Mouse (Mus musculus): ENCODE data around the gene Nadk2.

The Nadk2 gene

DNA sequence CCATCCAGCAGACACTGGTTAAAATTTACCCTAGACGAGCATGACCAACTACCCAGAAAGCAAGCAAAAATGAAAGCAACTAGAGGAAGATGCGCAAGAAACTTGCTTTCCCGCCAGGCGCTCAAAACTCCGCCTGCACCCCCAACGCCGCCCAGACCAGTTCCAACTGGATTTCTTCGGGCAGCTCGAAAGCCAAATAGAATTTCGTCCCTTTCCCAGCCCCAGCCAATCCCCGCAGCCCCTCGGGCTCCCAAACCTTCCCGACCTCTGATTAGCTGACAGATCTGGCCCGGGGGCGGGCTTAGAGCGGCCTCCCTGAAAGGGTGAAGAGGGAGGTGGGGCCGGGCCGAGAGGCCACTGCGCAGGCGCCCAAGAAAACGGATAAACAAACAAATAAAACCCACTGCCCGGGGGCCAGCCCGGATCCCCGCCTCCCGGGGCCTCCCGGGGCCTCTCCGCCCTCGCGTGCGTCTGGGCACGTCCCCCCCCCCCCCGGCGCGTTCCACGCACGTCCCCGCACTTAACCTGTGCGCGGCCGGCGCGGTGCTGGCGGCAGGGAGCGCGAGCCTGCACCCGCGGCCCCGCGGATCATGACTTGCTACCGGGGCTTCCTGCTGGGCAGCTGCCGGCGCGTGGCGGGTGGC, at the start of gene Nadk2:
Nadk2 (plus strand) TSS at position 349 of the 644 bp plus-strand sequence.
- DNase-seq (ENCODE audit: low read depth in 1 of 2, low spot score in 2 of 2), result peak; percentile 93 to 95

DNA sequence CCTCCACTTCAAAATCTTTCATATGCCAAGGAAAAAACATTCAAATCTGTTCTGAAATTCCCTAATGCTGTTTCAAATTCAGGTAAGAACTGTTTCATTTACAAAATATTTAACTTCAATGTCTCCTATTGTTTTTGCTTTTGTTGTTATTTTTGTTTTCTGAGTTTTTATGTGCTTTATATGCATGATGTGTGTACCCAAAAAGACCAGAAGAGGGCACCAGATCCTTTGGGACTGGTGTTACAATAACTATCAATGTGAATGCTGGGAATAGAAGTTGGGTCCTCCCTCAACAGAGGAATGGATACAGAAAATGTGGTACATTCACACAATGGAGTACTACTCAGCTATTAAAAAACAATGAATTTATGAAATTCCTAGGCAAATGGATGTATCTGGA, 15.4 kb upstream of the Nadk2 start:
- no peak for DNase-seq (ENCODE audit: low read depth in 1 of 2, low spot score in 2 of 2)

DNA sequence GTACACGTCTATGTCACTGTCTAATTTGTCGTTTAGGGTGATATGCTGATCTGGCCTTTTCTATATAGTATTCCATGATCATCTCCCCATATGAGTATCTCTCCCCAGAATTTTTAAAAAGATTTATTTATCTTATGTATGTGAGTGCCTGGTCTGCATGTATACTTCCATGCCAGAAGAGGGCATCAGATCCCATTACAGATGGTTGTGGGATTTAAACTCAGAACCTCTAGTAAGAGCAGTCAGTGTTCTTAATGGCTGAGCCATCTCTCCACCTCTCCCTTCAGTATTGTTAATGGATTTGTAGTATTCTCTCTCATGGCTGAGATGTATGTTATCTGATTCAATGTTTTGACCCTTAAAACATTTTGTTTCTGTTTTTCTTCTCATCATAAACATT, 11.2 kb upstream of the Nadk2 start:
- no peak for DNase-seq (ENCODE audit: low read depth in 1 of 2, low spot score in 2 of 2)

DNA sequence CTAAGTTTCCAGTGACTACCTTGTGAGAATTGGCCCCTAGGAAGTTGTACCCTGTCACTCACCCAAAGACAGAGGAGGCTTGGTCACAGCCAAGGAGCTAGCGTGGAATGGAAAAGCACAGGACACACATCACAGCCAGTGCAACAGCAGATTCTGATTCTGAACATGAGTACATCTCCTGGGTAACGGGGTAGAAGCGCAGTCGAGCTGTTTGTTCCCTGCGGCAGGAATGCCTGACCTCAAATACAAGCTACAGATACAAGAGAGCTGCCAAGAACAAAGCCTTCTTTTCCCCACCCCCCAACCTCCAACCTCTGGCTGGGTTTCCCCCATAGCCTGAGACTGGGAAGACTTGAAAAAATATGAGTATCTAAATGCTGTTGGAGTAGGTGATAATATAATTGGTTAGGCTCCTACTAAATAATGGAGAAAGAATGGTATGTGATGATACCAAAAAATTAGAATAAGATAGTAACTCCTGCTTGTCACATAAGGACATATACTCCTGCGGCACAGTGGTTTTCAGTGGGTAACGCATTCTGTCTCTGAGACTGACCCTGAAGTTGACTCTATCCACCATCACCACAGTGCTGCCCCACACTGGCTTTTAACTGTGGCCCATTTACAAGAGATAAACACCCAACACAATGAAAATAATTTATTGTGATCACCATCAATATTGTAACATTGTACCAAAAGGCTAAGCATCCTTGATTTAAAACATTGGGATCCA, 9.7 kb upstream of the Nadk2 start:
- DNase-seq (ENCODE audit: low read depth in 1 of 2, low spot score in 2 of 2), result no peak

DNA sequence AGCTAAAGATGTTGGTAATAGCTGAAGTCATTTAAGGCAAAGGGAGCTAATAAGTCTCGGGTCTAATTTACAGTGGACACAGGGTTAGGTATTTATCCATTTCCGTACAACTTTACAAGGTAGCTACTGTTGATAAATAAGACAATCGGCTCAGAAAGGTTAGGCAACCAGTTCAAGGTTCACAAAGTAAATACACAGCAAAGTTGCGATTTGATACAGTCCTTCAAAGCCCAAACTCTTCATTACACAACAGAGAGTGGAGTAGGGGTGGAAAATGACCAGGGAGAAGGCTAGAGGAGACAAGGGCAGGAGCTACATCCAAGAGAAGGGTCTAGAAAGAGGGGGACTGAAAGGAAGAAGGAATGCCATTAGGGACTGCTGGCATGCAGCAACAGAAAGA, 2.2 kb upstream of the Nadk2 start:
- no peak for DNase-seq (ENCODE audit: low read depth in 1 of 2, low spot score in 2 of 2)

DNA sequence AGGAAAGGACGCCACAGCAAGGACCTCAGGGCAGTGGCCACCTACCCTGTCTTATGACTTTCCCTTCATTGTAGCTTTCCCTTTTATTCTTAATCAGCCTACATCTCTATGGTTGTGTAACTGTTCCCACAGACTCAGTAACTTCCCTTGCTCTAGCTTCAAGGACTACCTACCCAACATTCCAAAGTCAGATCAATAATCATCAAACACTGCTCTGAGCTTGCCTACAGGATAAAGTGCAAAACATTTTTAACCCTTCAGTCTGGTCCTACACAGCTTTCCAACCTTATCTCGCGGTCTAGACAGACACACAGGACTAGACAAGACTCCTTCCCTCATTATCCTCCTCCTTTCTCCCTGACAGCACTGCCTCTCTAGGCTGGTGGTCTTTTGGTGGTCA, 707 bp upstream of the Nadk2 start:
- DNase-seq (ENCODE audit: low read depth in 1 of 2, low spot score in 2 of 2), result no peak

DNA sequence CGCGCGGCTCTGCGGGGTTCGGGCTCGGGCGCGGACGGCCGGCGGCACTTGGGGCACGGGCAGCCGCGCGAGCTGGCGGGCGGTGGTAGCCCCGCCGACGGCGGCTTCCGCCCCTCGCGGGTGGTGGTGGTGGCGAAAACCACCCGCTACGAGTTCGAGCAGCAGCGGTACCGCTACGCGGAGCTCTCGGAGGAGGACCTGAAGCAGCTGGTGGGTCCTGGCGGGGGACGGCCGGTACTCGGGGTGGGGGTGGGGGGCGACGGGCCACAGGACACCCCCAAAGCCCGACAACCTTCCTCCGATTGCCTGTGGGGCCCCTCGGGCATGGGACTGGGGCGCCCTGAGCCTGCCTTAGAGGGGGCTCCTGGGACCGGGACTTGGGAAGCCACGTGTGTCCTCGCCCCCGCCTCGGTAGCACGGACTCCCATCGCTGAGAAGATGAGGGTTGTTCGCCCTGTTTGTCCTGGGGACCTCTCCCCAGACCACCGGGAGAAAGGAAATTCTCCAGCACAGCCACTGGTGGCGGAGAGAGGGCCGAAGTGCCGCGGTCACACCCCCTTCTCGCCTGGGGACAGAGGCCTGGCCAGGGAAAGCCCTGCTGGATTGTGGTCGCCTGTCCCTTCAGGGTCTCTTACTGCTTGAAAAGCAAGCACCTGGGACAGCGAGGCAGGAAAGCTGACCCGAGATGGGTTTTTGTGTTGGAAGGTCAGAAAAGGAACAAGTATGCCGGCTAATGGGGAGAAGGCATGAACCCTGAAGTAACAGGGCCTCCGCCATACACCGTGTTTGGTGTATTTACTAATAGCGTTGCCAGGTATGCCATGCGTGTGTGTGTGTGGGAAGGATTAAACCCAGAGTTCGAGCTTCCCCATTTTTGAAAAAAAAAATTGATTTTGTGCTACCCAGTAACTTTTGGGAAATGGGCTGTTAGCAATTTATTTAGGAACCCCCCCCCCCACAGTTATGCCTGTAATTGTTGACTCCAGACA, 790 bp downstream of the Nadk2 start:
- peak in 1 of 2 experiments; percentile 14 for DNase-seq (ENCODE audit: low read depth in 1 of 2, low spot score in 2 of 2)

DNA sequence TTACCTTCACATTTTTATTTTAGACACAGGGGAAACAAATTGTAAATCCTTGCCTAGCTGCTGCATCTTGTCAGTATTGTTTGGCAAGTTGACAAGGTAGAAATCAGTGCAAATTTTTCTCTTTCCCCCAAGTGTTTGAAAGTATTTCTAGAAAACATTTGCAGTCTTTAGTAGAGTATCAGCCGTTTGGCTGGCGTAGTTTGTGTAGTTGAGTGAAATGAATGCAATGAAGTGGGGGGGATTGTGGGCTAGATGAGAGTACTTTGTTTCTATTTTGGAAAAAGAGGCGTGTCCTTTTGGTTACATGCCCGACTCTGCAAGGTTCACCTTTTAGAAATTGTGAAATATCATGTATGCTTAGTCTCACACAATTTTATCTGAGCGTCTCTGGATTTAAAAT, 1.6 kb downstream of the Nadk2 start:
- no peak for DNase-seq (ENCODE audit: low read depth in 1 of 2, low spot score in 2 of 2)

DNA sequence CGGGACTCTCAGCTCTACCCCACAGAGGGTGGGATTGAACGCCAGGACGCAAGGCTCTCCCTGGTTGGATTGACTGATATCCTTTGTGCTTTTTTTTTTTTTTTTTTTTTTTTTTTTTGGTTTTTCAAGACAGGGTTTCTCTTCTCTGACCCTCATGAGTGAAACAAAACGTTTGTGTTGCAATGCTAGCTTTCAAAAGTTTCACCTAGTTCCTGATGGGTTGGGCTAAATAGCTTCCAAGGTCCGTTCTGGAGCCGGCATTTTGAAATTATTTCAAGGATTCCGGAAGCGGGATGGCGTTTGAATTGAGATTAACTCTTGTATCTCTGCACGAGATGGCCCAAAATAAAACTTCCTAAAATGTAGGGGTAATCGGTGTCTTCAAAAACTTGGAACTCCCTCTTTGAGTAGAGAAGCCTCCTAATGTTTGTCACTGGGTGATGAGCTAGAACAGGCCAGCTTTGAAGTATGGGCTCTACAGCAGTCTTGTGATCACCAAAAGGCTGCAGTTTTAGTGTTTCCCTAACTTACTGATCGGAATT, 2.1 kb downstream of the Nadk2 start:
- no peak for DNase-seq (ENCODE audit: low read depth in 1 of 2, low spot score in 2 of 2)

DNA sequence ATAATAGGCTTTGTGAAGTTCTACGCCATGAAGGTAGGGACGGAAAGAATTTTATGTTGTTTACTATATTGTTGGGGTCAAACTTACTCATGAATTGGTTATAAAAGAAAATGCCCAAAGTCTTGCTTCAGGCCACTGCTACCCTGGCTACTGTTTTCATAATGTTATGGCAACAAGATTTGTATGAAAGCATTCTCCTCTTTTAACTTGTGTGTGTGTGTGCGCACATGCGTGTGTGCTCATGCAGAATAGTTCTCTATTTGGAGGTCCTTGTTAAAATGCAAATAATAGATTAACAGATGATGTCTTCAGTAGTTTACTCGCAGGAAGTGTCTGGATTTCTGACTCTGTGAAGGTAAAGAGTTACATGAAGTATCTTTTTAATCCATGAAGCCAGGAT, 2.6 kb downstream of the Nadk2 start:
- no peak for DNase-seq (ENCODE audit: low read depth in 1 of 2, low spot score in 2 of 2)

DNA sequence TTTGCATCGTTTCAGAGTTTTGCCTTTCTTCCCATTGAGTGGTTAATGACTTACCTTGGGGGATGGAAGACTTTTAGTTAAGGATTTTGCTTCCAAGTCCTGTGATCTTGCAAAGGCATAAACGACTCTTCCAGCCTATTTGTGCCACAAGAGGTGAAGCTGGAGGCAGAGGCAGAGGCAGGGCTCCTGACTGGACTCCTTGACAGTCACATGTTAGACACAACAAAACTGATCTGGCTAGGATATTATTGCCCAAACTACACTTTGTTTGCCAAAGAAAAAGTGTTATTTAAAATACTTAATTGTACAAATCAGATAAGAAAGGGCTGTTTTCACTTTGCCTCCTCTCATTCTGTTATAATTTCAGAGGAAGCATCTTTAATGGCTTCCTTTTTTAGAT, 3.1 kb downstream of the Nadk2 start:
- DNase-seq (ENCODE audit: low read depth in 1 of 2, low spot score in 2 of 2), result no peak

DNA sequence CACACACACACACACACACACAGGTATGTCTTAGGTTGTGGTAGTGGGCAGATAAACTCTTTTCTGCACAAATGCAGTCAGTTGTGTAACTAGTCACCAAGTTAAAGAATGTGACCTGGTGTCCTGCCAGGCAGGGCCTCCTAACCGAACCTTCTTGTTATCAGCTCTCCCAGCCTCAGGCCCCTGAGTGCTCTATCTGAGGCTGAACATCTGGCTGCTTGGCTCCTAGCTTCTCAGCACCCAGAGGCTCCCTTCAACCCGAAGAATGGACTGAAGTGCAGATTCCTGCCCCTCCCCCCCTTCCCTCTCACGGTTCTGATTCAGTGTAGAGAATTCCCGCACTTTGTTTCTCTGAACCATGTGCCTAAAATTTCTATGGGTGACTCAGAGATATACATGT, 3.6 kb downstream of the Nadk2 start:
- no peak for DNase-seq (ENCODE audit: low read depth in 1 of 2, low spot score in 2 of 2)

DNA sequence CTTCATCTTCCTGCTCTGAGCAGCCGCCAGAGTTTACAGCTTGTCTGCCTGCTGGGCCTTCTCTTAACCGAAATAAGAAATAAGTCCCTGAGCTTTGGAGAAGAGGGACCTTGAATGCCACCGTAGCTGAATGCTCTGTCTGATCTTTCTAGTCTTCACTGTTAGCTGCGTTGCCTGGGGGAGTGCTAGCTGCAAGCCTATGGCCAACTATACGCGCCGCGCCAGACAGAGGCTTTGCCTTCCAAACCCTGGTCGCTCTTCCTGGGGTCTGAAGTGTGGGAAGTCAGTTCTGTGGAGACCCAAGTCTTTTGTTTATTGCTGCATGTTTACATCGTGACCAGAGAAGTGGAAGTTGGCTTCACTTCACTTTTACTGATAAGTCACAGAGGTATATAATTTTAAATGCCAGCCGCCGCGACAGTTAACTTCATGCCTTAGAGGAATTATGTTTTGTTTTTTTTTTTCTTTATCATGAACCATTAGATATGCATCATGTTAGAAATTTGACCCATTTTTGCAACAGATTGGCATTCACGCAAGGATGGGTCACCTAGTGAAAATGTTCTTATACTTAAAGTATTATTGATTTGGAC, 4.6 kb downstream of the Nadk2 start:
- DNase-seq (ENCODE audit: low read depth in 1 of 2, low spot score in 2 of 2), result no peak

DNA sequence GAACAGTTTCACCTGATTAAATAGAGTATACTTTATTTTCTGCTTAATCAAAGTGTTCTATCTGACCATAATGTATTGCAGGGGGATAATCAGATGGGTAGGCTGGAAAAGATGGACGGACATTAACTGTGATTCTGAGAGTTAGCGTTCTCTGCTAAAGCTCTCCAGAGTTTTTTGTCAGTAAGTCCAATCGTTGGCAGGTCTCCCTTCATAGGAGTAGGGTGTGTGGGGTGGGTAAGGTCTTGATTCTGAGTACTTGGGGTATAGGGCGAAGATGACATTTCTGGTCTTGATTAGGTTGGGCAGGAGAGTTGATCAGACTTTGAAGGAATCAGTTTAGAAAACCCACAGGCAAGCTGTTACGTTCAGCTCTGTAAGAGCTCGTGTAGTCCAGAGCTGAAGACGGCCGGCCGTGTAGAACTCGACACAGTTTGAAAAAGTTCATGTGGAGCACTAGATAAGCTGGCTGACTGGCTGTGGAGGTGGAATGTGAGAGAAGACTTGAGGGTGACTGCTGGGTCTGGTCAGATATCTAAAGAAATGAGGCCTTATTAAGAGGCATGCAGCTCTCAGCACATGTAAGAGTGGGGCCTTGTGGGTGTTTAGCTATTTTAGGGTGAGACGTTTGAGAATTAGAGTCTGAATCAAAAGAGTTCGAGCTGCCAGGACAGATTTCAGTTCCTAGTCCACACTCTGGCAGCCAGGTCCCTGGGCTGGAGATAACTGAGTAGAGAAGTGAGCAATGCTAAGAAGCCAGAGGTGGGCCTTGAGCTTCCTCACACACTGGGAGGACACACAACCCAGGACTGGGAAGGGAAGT, 7.6 kb downstream of the Nadk2 start:
- DNase-seq (ENCODE audit: low read depth in 1 of 2, low spot score in 2 of 2), result no peak

DNA sequence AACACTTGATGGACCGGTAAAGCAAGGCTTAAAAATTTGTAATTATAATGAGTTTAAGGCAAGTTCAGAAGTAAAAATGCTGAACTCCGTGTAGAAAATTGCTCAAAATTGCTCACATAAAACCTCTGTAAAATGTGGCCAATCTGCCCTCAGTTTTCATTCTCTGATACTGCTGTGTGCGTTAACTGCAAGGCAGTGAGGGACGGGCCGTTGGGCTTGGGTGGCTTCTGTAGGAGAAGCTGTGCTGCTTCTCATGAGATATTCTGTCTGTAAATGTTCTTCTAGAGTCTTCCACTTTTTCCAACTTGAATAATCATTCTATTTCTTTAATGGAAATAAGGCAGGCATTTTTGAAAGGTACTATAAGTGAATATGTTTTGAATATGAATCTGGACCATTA, 8.6 kb downstream of the Nadk2 start:
- no peak for DNase-seq (ENCODE audit: low read depth in 1 of 2, low spot score in 2 of 2)

DNA sequence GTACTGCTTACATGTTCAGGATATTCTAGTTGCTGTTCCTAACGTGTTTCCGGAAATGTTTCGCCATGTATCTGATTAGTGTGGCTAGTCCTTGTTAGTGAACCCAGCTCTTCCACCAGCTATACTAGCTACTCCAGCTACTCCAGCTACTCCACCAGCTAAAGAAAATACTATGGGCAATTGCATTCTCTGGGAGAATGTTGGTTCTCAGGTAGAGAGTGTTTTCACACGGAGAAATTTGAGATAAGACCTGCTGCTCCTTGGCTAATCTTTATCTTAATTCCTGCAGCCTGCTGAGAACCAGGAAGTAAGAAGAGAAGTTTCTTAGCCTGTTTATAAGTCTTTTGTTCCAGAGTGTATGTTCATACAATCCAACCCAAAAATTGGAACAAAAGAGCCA, 9.1 kb downstream of the Nadk2 start:
- DNase-seq (ENCODE audit: low read depth in 1 of 2, low spot score in 2 of 2), result no peak

DNA sequence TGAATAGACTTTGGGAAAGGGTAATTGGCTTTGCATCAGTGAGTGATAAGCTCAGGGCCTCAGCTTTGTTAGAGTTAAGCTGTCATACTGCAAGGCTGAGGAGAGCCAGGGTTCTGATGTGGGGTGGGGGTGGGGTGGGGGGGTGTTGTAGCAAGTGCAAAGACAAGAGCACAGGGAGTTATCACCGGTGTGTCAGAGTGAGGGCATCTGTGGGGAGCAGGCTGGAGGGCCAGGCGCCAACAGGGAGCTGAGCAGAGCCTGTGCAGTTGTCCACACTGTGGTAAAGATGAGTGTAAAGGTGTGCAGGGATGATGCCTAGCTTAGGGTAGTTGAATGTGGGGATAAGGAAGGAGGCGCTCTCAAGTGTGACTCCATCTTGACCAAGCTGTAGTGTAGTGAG, 10.2 kb downstream of the Nadk2 start:
- DNase-seq (ENCODE audit: low read depth in 1 of 2, low spot score in 2 of 2), result no peak

DNA sequence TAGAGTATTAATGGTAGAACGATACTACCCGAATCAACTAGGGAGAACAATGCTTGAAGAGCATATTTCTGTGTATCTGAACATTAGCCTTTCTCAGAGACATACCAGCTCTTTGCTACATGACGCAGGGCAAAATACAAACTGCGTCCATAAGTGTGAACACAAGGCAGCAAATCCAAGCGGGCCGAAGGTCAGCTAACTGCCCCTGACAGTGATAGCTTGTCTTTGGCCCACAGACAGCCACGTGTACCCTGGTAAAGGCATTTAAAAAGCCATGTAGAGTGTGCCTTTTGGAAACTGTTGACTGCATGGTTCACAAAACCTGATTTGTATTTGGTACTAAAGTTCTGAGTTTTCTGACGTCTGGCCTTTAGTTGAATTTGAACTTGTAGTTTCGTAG, 11.7 kb downstream of the Nadk2 start:
- no peak for DNase-seq (ENCODE audit: low read depth in 1 of 2, low spot score in 2 of 2)

DNA sequence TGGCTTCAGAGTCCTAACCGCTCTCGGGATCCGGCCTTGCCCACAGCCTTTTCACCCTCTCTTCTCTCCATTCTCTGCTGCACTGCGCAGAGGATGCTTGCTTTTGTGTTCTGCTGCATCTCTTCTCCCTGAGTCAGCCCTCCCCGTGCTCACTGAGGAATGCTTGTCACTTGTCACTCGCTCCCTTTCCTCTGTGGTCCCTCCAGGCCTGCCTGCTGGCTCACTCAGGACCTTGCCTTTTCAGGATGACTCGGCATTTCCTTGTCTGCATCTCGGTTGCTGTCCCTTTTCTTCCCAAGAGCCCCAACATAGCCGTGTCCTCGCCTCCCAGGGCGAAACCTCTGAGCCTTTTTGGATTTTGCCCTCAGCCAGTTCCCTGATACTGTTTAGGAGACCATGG, 15.8 kb downstream of the Nadk2 start:
- DNase-seq (ENCODE audit: low read depth in 1 of 2, low spot score in 2 of 2), result no peak

DNA sequence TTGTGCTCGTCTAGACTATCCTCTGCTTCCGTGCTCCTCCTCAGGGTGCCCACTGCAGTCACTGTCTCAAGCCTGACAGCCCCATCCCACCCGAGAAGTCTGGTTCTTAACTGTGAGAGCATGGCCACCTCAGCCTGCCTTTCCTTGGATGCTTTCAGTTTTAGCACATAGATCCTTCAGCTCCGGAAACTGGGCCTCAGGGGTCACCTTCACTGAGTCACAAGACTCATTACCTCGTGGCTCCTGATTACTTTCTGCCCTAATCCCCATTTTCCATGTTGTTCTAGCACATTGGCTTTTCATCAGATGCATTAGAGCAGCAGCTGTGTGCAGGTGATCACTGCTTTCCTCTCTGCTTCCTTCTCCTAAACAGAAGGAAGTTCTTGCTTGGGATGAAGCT, 16.4 kb downstream of the Nadk2 start:
- no peak for DNase-seq (ENCODE audit: low read depth in 1 of 2, low spot score in 2 of 2)
